ENCODE assay signal across 34 mouse cellular contexts in genomic region chr12:110520236-110520987, GRCm38 (mm10).
DNase-seq lines count a peak whose midpoint lies in the region; ATAC-seq and TF ChIP-seq lines count a peak whose summit lies in the region.
"Had no signal": no experiment of that assay in that cellular context is flagged by ENCODE, and none has a peak within 500 bp of the region (broad histone marks: within the 10 kb centered on the region; RNA-seq: fewer than 3 reads in every experiment).

No protein-coding gene starts in this region.

- peak; percentile 50 for DNase-seq in 3134 (ENCODE audit: extremely low read depth, insufficient read length, low spot score)
- DNase-seq in c-Kit-negative CD71-positive TER-119-positive erythroid progenitor cells, embryonic 14.5 days (ENCODE audit: low read depth, low spot score), result peak; percentile 40
- no peak for DNase-seq in gastrocnemius, adult 2 months
- DNase-seq in layer of hippocampus, postnatal 10 days (ENCODE audit: low spot score in 2 of 2), result no peak
- DNase-seq in right cerebral cortex, adult 2 months (ENCODE audit: low spot score in 2 of 2), result no peak
- DNase-seq: adrenal gland, adult 2 months; adrenal gland, postnatal 36 days; B cell, adult 2 months; cerebellum, adult 11 months; cerebellum, adult 9-10 months; forebrain, postnatal 0 days; gastrocnemius, postnatal 14 days; heart, postnatal 10 days; kidney, adult 11 months; kidney, postnatal 36 days; left cerebral cortex, postnatal 4 days; liver; lung, adult 2 months; lung, postnatal 10 days; right cerebral cortex, postnatal 14 days; thymus, postnatal 14 days had no signal

- peaks cover 29% of the 10 kb centered on the region for H3K4me1 ChIP-seq in erythroblast, embryonic 14.5 days (ENCODE audit: control insufficient read depth)
- H3K4me1 ChIP-seq in embryonic facial prominence, embryonic 15.5 days, result peaks cover 11% of the 10 kb centered on the region; the same call in 1 of the 2 replicates
- H3K4me1 ChIP-seq: forebrain, embryonic 12.5 days had no signal

- intact Hi-C loops in gastrocnemius, adult 2 months (cut with DNase I), result no loop called here

- peak overlapping the region; percentile 19 for H3K4me3 ChIP-seq in erythroblast, embryonic 14.5 days (replicated peaks)
- H3K4me3 ChIP-seq in embryonic facial prominence, embryonic 15.5 days (replicated peaks), result no peak overlapping the region
- H3K4me3 ChIP-seq in gastrocnemius, adult 2 months, result no peak overlapping the region
- H3K4me3 ChIP-seq: embryonic facial prominence, embryonic 12.5 days; forebrain, embryonic 12.5 days; heart, embryonic 13.5 days; layer of hippocampus, adult 2 months; midbrain, embryonic 13.5 days; neural tube, embryonic 13.5 days; stomach, embryonic 15.5 days had no signal

- peaks cover 69% of the 10 kb centered on the region for H3K36me3 ChIP-seq in erythroblast, embryonic 14.5 days (ENCODE audit: control insufficient read depth)
- peaks cover 31% of the 10 kb centered on the region for H3K36me3 ChIP-seq in embryonic facial prominence, embryonic 15.5 days

- TF ChIP-seq CTCF in gastrocnemius, adult 2 months (IDR thresholded peaks at IDR 0.05), result no peak

- no peak overlapping the region for H3K27ac ChIP-seq in embryonic facial prominence, embryonic 15.5 days (replicated peaks)
- H3K27ac ChIP-seq in gastrocnemius, adult 2 months, result no peak overlapping the region
- H3K27ac ChIP-seq: embryonic facial prominence, embryonic 12.5 days; forebrain, embryonic 12.5 days; heart, embryonic 13.5 days; hindbrain, embryonic 14.5 days; layer of hippocampus, adult 2 months; liver, embryonic 14.5 days; midbrain, embryonic 13.5 days; neural tube, embryonic 13.5 days; stomach, embryonic 15.5 days had no signal

- no peaks in the 10 kb centered on the region for H3K9me3 ChIP-seq in erythroblast, embryonic 14.5 days (ENCODE audit: control insufficient read depth, low read length)
- no peaks in the 10 kb centered on the region for H3K9me3 ChIP-seq in embryonic facial prominence, embryonic 15.5 days (replicated peaks)
- H3K9me3 ChIP-seq: embryonic facial prominence, embryonic 12.5 days; forebrain, embryonic 12.5 days; heart, embryonic 13.5 days; midbrain, embryonic 13.5 days; neural tube, embryonic 13.5 days; stomach, embryonic 15.5 days had no signal

- no peak overlapping the region for H3K4me2 ChIP-seq in embryonic facial prominence, embryonic 15.5 days (replicated peaks)
- H3K4me2 ChIP-seq: embryonic facial prominence, embryonic 12.5 days; forebrain, embryonic 12.5 days; heart, embryonic 13.5 days; hindbrain, embryonic 14.5 days; midbrain, embryonic 13.5 days; neural tube, embryonic 13.5 days; stomach, embryonic 15.5 days had no signal

- WGBS in embryonic facial prominence, embryonic 15.5 days, result 78% methylated on average over 15 of the region's 15 CpGs

- H3K27me3 ChIP-seq in erythroblast, embryonic 14.5 days (ENCODE audit: control insufficient read depth), result no peaks in the 10 kb centered on the region
- H3K27me3 ChIP-seq in embryonic facial prominence, embryonic 15.5 days, result no peaks in the 10 kb centered on the region
- H3K27me3 ChIP-seq: embryonic facial prominence, embryonic 12.5 days; forebrain, embryonic 12.5 days; heart, embryonic 13.5 days; midbrain, embryonic 13.5 days; neural tube, embryonic 13.5 days; stomach, embryonic 15.5 days had no signal

- no peak overlapping the region for H3K9ac ChIP-seq in embryonic facial prominence, embryonic 15.5 days
- H3K9ac ChIP-seq: embryonic facial prominence, embryonic 12.5 days; forebrain, embryonic 12.5 days; forebrain, postnatal 0 days; heart, embryonic 13.5 days; hindbrain, embryonic 14.5 days; liver, embryonic 14.5 days; midbrain, embryonic 13.5 days; neural tube, embryonic 13.5 days; stomach, embryonic 15.5 days had no signal

- no peak for ATAC-seq in erythroblast, adult 5-6 weeks (replicated peaks; ENCODE audit: low FRiP score, poor library complexity, severe bottlenecking)
- 0 out of 2 replicates have a peak, but pooled peaks have one; percentile 48 for ATAC-seq in embryonic facial prominence, embryonic 15.5 days (ENCODE audit: insufficient number of reproducible peaks, low FRiP score, low TSS enrichment, low read depth)
- ATAC-seq: activated CD4-positive, CD25-positive, alpha-beta regulatory T cell, adult 4 months; forebrain, postnatal 0 days; midbrain, embryonic 13.5 days had no signal

Comparison
In these comparisons a context has a peak if more than half of its experiments do, and no peak if none do; other contexts are left out.
1. DNase-seq: peak in 3134 (single experiment) and c-Kit-negative CD71-positive TER-119-positive erythroid progenitor cells, embryonic 14.5 days (single experiment); none in gastrocnemius, adult 2 months (single experiment), layer of hippocampus, postnatal 10 days (0 of 2) and right cerebral cortex, adult 2 months (0 of 2).